Mouse (Mus musculus) telencephalon, adult 2 months (tissue): Measurements from ENCODE around the gene Rab11fip3.

Experiments used
- DNase-seq: peaks from one replicate; pipeline ENCODE4 v3.0.0-alpha.2; 2011; ENCODE audit warnings: low read depth, low spot score

The Rab11fip3 gene

GRCm38 (mm10) chr17:25992274-25992673, 77.1 kb downstream of the Rab11fip3 start:
- DNase-seq: no peak

GRCm38 (mm10) chr17:25990331-25990730, 79.0 kb downstream of the Rab11fip3 start:
- DNase-seq: no peak

GRCm38 (mm10) chr17:25985306-25986294, 83.8 kb downstream of the Rab11fip3 start, which contains the start of gene Capn15:
Gene Capn15 (minus strand): TSS chr17:25985796.
- DNase-seq: peak; percentile 98

- no peak for DNase-seq
Observed at GRCm38 (mm10) chr17:25984556-25985305, 84.6 kb downstream of the Rab11fip3 start.

GRCm38 (mm10) chr17:25984066-25984465, 85.3 kb downstream of the Rab11fip3 start:
- no peak for DNase-seq

- no peak for DNase-seq
Observed at GRCm38 (mm10) chr17:25982913-25983312, 86.4 kb downstream of the Rab11fip3 start.

- peak; percentile 49 for DNase-seq
Observed at GRCm38 (mm10) chr17:25980854-25981253, 88.5 kb downstream of the Rab11fip3 start.

GRCm38 (mm10) chr17:25979829-25980738, 89.3 kb downstream of the Rab11fip3 start:
- DNase-seq: no peak

- no peak for DNase-seq
Observed at GRCm38 (mm10) chr17:25970954-25971707, 98.2 kb downstream of the Rab11fip3 start.

GRCm38 (mm10) chr17:25970448-25970847, 98.9 kb downstream of the Rab11fip3 start:
- no peak for DNase-seq

- DNase-seq: no peak
Observed at GRCm38 (mm10) chr17:25968176-25968575, 101.2 kb downstream of the Rab11fip3 start.

GRCm38 (mm10) chr17:25967652-25968051, 101.7 kb downstream of the Rab11fip3 start:
- no peak for DNase-seq

- DNase-seq: no peak
Observed at GRCm38 (mm10) chr17:25964271-25964670, 105.1 kb downstream of the Rab11fip3 start.

- no peak for DNase-seq
Observed at GRCm38 (mm10) chr17:25962413-25962905, 106.9 kb downstream of the Rab11fip3 start.

GRCm38 (mm10) chr17:25961566-25961965, 107.8 kb downstream of the Rab11fip3 start:
- no peak for DNase-seq

GRCm38 (mm10) chr17:25959630-25960467, 109.5 kb downstream of the Rab11fip3 start:
- no peak for DNase-seq

GRCm38 (mm10) chr17:25958771-25959494, 110.4 kb downstream of the Rab11fip3 start:
- DNase-seq: no peak

GRCm38 (mm10) chr17:25957586-25958051, 111.7 kb downstream of the Rab11fip3 start:
- DNase-seq: no peak

- no peak for DNase-seq
Observed at GRCm38 (mm10) chr17:25956631-25957030, 112.7 kb downstream of the Rab11fip3 start.
